Mouse (Mus musculus): ENCODE data around the gene Gm21861. TPM values are rescaled to one million over a fixed set of nuclear protein-coding genes. Genes with fewer than 3 reads are reported as not detected.

Gene Gm21861
- polyA plus RNA-seq (2015; fragmentation: Illumina TruSeq; extraction: RNeasy Lipid Tissue Mini Kit (QIAGEN cat#74804); ENCODE audit: insufficient read depth, low read depth, low replicate concordance): not detected

GRCm38 (mm10) chrY:58814497-58814896 lies at the start of gene Gm21861:
Gene Gm21861, minus strand, starts transcription at chrY:58814597.

All from pancreas, adult 10 weeks (tissue).